Mouse (Mus musculus) right cerebral cortex, postnatal 14 days (tissue): ENCODE measurements around the gene Baz2b.
A peak's percentile ranks its signal among the peaks of the same experiment; 100 is the strongest.
"Not testable (repeated sequence)": the region's sequence is repeated elsewhere in the genome, so short reads cannot be mapped to it uniquely, and the experiment has no call there.

Source experiments
- DNase-seq: peaks from one replicate; pipeline ENCODE4 v3.0.0; 2022

Baz2b gene

DNA sequence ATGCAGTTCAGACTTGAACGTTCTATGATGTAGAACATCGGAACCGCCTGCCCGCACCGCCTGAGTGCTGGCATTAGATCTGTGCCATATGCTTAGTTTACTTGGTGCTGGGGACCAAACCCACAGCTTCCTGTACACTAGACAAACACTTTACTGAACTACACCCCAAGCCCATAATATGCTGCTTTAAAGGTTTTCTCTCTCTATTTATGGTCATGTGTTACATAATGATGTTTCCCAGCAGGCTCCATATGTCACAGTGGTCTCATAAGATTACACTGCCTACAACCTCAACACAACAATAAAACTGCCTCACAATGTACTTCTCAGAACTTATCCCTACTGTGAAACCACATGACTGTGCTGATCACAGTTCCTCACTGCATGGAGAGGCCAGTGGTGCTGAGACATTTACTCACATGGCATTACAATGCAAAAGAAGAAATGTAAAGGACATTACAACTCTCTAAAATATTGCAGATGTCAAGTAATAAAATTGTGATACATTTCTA, 9.5 kb downstream of the Baz2b start:
- DNase-seq: no peak

DNA sequence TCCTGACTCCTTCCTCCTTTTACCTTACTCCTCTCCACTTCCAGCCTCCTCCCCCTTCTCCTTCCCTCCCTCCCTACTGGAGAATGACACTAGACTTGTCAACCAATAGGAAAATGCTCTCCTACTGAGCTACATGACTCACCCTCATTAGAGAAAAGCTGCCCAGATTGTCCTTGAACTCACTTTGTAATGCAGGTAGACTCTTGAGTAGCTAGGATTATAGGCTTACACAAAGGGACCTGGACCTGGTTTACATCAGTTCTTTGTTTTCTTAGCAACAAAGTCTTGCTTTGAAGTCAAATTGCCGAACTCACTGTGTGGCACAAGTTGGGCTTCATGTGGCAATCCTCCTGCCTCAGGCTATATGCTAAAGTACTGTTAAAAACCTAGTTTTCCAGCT, 12.8 kb downstream of the Baz2b start:
- DNase-seq: no peak

DNA sequence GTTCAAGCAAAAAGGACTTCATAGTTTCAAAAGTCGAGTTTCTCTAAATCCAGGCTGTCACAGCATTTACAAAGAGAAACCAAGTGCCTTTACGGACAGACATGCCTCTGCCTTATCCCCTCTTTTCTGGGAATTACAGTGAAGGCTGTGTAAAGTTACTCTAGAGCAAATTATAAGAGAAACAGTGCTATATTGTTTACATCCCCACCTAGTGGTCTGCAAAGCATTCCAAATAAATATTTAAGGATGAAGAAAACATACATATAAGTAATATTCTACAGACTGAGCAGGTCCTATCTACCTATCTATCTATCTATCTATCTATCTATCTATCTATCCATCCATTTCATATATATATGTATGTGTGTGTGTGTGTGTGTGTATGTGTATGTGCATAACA, 27.9 kb downstream of the Baz2b start:
- DNase-seq: no peak

DNA sequence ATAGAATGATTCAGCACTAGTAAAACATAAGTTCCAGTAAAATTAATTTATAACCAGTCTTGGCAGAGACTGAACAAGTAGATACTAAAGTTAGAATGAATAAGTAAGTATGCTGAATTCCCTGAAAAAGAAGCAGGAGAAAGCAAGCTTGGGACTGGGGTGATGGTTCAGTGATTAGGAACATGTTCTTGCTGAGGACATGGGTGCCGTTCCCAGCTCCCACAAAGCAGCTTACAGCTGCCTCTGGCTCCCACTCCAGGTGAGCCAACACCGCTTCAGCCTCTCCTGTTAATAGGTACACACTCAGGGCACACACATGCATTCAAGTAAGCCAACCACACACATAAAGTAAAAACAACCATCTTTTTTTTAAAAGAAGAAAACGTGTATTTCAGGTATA, 32.1 kb downstream of the Baz2b start:
- DNase-seq: no peak

DNA sequence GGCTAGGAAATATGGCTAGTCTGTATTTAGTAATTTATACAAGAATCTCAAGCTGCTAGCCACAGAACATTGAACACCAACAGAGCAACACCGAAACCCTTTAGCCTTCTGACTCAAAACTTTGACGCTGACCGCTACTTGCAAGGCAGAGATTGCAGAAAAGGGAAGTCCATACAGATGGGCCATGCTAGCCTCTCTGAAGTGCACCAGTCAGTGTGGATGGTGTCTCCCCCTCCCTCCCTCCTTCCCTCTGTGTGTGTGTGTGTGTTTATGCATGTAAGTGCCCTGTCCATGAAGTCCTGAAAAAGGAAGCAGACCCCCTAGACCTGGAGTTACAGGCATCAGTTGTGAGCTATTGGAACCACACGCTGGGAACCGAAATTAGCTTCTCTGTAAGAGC, 33.6 kb downstream of the Baz2b start:
- no peak for DNase-seq

DNA sequence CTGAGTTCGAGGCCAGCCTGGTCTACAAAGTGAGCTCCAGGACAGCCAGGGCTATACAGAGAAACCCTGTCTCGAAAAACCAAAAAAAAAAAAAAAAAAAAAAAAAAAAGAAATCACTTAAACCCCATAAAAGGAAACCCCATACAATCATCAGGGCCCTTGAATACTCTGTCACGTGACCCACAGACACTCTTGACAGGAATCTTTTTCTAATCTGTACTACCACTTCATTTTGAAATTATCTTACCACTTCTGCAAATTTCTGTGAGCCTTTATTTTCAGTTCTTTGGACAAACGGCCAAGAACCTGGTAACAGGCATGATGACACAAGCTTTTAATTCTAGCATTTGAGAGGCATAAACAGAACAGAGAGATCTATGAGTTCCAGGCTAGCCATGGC, 34.6 kb downstream of the Baz2b start:
- no peak for DNase-seq

DNA sequence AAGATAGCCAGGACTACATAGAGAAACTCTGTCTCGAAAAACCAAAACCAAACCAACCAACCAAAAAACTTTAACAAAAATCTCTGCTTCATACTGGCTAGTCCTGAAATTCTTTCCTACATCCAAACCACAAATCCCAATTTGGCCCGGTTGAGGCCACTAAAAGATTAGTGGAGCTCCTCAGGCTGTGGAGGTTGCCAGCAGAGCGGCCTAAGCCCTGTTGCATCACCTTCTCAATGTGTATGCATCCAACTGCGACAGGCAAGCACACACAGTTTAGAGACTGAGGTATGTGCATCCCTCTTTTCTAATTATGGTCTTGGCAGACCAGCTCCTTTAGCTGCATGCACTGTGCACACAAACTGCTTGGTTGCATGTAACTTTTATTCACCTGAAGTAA, 36.0 kb downstream of the Baz2b start:
- no peak for DNase-seq

DNA sequence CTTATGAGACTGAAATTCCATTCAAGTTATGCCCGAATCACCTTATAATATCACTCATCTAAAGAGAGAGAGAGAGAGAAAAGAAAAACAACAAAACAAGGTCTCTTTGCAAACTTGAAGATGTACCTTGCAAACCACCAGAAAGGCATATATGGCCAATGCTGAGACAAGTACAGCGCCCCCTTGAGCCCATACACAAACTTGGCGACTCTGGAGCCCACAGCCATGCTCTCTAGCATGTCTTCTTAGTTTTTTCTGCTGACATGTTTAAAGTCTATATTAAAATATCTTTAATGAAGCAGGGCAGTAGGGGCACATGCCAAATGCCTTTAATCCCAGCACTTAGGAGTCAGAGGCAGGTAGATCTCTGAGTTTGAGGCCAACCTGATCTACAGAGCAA, 36.4 kb downstream of the Baz2b start:
- DNase-seq: no peak

DNA sequence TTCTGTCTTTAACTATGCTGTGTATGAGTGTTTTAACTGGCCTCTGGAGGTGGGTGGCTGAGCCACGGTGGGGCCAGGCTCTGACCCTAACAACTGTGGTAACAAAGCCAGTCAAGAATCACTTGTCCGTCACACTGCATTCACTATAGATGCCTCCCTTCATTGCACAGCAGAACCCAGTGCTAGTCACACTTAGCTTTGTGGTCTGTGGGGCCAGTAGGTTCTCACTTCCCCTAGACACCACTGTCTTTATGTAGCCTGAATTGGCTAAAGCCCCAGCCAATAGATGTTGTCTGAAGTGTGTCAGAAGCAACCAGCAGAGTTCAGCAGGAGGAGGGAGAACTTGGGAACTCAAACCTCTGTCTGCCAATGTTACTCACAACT, 37.1 kb downstream of the Baz2b start:
- no peak for DNase-seq

DNA sequence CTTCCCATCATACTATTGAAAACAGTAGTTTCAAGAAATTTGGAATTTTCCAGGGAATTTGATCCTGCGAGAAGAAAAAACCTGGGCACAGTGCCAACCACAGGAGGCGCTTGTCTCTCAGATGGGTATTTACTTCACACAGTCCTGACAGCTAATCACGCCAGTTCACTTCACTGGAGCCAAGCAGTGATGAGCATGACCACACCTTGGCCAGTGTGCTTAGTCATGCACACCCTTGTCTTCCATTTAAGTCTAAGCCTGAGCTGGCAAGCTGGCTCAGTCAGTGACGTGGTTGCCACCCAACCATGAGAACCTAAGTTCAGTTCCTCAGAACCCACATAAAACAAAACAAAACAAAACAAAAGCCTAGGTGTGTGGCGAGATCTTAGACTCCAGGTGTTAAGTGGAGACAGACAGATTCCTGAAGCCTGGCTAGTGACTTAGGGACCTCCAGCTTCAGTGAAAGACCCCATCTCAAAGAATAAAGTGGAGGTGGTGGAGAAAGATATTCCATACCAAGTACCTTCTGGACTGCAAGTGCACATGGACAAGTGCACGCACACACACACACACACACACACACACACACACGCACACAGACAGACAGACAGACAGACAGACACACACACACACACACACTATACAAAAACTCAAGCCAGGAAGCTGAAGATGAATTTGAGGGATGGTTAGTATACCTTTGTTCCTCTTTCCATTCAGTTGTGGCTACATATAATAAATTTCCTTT, 37.7 kb downstream of the Baz2b start:
- DNase-seq: no peak

DNA sequence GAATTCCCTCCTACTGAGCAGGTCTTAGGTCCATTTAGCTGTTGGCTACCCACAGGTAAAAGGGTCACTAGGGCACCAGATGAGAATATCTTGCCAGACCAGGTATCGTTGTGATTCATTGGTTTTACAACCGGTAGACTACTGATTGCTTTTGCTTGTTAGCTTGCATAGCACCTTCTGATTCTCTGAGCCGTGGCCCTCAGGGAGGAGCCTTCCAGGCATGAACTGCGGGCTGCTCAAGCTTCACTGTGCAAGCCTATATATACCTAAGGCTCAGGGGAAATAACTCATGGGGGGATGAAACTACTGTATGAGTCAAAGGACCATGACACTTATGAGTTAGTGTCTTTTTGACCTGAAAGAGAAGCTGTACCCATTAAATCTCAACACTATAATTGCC, 42.8 kb downstream of the Baz2b start:
- no peak for DNase-seq

DNA sequence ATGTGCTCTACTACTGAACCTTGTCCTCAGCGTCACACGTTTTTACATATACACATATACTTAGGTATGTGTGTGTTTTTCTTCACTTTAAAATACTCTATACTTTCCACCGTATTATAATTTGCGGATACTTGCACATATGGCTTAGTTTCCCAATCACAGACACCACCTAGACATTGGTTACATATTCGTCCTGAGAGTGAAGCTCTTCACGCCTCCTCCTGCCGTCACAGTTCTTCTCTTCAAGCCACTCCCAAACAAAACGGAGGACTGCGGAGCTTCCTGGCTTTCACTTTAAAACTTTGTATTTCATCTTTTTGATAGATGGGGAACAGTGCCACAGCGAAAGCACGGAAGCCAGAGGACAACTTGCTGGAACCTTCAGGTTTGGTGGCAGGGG, 44.0 kb downstream of the Baz2b start:
- DNase-seq: no peak

DNA sequence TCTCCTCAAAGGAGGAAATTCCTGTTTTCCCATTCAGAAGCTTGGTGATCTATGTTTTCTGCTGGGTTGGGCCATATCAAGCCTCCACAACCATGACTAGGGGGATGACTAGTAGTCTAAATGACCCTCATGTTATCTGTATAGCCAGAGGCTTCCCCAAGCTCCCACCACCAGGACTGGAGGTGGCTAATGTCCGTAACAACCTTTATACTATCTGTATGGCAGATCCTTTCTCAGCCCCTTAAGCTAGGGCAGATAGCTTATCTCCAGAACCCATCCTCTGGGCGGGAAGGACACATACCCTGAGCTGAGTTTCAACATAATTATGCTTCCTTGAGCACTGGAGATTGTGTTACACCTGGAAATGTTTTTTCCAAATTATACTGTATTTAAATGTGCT, 45.9 kb downstream of the Baz2b start:
- no peak for DNase-seq

DNA sequence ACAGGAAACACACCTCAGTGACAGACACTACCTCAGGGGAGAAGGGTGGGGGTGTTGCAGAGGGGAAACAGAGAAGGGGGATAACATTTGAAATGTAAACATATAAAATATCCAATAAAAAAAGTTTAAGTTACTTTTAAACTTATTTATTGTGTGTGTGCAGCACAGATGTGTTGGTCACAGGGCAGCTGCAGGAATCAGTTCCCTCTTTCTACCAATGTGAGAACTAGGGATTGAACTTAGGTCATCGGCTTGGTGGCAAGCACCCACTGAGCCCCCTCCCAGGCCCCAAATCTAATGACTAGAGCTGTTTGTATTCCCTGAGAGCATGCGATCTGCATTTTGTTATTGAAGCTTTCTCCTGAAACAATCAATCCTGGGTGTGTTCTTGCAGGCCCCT, 57.2 kb downstream of the Baz2b start:
- DNase-seq: no peak

DNA sequence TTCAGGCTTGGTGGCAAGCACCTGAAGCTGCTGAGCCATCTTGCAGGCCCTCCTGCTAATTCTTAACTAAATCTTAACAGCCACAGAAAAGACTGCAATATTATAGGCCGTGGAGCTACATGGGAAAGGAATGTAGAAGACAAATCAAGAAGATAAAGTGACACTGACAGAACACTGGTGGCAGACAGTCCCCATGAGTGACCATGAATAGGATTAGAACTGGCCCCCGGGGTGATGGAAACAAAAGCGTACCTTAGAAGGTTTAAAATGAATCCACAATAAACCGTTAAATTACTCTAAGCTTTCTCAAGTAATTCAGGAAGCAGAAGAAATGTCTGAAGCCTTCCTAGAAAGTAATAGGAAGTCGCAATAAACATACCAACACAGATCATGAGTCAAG, 61.0 kb downstream of the Baz2b start:
- DNase-seq: no peak

DNA sequence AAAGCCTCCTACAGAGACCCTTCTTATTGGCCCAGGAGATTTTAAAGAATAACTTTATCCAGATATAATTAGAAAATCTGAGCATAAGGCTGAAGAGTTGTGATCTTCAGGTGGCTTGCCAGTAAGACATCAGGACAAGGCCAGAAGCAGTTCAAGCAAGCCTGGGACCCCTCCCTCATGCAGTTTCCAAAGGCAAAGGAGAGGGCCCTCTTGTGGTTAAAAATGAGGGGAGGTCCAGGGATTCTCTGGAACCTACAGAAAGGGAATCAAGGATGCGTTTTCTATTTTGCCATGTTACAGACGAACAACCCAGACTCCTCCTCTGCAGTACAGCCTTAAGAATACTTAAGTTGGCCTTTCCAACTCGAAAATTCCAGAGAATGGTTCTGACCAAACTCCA, 62.2 kb downstream of the Baz2b start:
- DNase-seq: no peak

DNA sequence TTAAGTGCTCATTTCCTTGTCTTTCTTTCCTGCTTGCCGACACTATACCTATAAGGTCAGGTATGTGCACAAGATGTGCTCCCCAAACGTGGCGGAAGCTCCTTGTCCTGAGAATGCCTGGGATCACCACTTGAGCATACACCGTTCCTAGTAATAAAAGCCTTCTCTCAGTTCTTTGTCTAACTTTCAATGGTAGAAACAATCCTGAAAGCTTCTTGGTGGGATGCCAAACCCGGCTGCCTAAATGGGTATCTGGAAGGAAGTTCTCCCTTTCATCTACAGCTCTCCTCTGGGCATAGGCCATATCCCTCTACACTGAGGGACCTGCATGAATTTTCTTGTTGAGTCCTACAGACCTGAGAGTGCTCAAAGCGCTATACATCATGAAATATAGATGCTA, 63.9 kb downstream of the Baz2b start:
- DNase-seq: peak; percentile 21

DNA sequence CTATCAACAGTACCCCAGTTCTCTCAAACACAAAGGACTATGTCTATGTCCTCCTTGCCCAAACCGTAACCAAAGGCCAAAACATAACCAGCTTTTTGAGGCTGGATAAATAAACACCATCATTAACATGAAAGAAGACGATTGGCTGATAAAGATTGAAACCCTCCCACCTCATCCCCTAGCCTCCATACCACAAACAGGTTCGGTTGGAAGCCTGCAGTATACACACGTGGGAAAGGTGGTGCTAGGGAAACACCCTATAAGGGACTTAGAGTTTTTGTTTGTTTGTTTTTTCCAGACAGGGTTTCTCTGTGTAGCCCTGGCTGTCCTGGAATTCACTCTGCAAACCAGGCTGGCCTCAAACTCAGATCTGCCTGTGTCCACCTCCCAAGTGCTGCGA, 66.3 kb downstream of the Baz2b start:
- DNase-seq: no peak

DNA sequence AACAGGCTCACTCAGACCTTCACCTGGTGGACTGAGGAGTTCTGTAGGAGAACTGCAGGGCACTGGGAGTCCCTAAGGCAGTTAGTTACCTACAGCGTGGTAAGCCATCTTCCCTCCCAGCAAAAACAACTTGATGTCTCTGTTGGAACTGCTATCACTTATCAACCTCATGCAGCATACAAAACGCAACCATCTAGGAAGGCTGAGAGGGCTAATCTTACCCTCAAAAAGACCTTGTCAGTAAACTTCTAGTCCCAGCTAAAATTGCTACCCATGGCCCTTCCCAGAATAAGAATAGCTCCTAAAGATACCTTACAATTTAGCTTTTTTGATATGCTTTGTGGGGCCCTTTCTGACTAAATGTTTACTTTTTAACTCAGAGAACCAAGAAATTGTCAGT, 67.4 kb downstream of the Baz2b start:
- DNase-seq: no peak

DNA sequence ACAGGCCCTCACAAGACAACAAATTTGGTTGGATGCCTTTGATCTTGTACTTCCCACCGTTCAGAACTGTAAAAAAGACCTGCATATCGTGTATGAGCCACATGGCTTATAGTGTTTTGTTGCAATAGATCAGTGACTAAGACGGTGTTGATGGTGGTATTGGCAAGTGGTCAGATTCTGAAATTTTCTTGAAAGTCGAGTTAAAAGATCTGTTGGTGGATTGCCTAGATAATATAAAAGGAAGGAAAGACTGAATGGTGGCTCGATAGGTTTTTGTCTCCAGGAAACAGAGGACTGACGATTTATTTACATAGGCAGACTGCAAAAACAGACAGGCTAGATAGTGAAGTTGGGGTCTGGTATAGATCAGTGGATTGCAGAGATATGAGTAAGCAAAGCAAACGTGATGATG, 70.9 kb downstream of the Baz2b start:
- DNase-seq: no peak

DNA sequence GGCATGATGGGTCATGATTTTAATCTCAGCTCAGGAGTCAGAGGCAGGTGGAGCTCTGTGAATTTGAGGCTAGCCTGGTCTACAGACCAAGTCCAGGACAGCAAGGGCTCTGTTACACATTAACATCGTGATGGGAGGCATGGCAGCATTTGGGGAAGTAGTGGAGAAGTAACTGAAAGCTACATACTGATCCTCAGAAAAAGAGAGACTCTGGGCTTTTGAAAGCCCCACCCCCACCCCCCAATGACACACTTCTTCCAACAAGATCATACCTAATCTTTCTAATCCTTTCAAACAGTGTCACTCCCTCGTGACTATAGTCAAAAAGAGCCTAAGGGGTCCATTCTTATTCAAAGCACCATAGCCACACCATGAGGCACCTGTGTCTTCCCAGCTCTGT, 73.8 kb downstream of the Baz2b start:
- no peak for DNase-seq

DNA sequence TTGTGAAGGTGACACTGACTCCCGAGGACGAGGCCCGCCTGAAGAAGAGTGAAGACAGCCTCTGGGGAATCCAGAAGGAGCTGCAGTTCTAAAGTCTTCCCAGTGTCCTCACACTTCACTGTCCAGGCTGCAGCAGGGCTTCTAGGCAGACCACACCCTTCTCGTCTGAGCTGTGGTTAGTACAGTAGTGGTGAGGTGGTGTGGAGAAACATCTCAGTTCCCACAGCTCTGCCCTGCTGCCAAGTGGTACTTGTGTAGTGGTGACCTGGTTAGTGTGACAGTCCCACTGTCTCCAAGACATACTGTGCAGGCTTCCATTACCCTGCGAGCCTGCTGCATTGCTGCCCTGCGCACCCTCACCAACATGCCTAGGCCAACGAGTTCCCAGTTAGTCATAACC, 74.7 kb downstream of the Baz2b start:
- DNase-seq: not testable (repeated sequence)

DNA sequence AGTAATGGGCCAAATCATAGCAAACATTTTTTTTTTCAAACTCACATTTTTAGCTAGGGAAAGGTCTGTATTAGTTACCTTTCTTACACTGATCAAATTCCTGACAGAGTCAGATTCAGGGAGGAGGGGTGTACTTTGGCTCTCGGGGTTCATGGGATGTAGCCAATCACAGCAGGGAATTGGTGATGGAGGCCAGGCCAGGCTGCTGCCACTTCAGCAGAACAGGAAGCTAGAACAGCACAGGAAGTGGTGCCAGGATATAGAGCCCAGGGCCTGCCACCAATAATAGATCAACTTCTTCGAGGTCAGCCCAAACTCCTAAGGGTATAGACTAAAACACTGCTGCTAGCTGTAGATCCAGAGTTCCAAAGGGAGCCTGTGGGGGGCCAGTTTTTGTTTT, 76.6 kb downstream of the Baz2b start:
- no peak for DNase-seq

DNA sequence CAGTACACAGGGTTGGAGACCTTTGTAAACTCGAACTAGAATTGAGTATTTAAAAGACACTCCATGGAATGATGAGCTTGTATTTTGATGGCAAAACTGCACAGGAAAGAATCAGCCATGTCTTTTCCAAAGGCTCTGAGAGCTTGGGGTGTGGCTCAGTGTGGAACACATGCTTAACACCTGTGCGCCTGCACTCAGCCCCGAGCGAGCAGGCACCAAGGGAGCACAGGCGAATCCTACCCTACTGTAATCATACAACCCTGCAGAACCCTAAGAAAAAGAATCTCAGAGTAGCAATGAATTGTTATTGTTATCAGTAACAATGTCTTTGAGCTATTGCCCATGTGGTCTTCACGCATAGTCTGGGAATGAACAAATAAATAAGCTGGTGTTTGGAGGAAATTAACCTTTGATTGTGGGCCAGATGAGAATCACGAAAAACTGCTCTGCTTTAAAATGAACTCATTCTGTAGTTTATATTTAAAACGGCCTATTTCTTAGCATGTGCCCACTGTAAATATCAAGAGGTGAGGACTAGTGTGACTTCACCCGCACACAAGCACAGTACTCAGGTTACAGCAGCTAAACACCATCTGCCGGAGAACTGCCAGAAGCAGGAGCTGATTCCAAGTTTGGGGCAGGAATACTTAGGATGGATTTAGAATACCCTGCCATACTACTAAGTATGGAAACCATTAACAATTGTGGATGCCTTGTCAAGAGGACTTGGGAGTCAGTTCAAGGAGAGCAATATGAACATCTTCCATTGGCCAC, 77.2 kb downstream of the Baz2b start:
- no peak for DNase-seq

DNA sequence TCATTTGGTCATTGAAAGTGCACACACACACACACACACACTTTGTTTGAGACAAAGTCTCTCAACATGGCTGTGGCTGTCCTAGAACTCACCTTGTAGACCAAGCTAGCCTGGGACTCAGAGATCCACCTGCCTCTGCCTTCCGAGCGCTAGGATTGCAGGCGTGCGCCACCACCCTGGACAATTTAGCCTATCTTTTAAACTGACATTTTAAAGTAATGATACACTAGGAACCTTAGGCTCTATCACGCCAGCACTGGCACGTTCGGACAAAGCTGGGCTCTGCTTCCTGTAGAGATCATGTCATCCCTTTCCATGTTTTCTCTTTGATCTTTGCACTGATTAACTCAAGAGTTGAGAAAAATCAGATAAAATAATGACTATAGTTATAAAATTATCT, 81.0 kb downstream of the Baz2b start:
- no peak for DNase-seq
